In genomic region chr8:126596097-126596634, GRCm38 (mm10) we compare ENCODE assay signal across 7 mouse cellular contexts. TPM values are rescaled to one million over a fixed set of nuclear protein-coding genes. Genes with fewer than 3 reads are reported as not detected.
A peak's percentile ranks its signal among the peaks of the same experiment; 100 is the strongest.
DNase-seq lines count a peak whose midpoint lies in the region; ATAC-seq and TF ChIP-seq lines count a peak whose summit lies in the region.

No protein-coding gene starts in this region.

- TF ChIP-seq CTCF in cortical plate, adult 2 months (IDR thresholded peaks at IDR 0.05; ENCODE audit: extremely low read depth, insufficient read depth, low read length) = no peak

- peak; percentile 62 for ATAC-seq in intestine, embryonic 14.5 days (replicated peaks; ENCODE audit: low FRiP score, low TSS enrichment, low read depth)

- peaks cover 6% of the 10 kb centered on the region for H3K4me1 ChIP-seq in cortical plate, adult 2 months (ENCODE audit: control insufficient read depth, insufficient read depth, low read length)
- H3K4me1 ChIP-seq in intestine, embryonic 14.5 days (replicated peaks; ENCODE audit: control insufficient read depth, insufficient read depth, low read length) = peaks cover 31% of the 10 kb centered on the region
- peaks cover 67% of the 10 kb centered on the region for H3K4me1 ChIP-seq in midbrain, embryonic 10.5 days

- peak overlapping the region; percentile 92 for H3K4me2 ChIP-seq in intestine, embryonic 14.5 days (ENCODE audit: low read length)

- H3K9me3 ChIP-seq in intestine, embryonic 14.5 days (ENCODE audit: control insufficient read depth, low read length) = no peaks in the 10 kb centered on the region
- H3K9me3 ChIP-seq in midbrain, embryonic 10.5 days (replicated peaks) = no peaks in the 10 kb centered on the region

- peak overlapping the region; percentile 78 for H3K9ac ChIP-seq in intestine, embryonic 14.5 days (ENCODE audit: low read length)

- peak overlapping the region; percentile 36; the same call in 1 of the 2 replicates for H3K27ac ChIP-seq in cortical plate, adult 2 months (ENCODE audit: insufficient read depth, low read length)
- peak overlapping the region; percentile 99 for H3K27ac ChIP-seq in intestine, embryonic 14.5 days (ENCODE audit: low read depth)
- H3K27ac ChIP-seq in midbrain, embryonic 10.5 days (replicated peaks) = peak overlapping the region; percentile 98

- peak; percentile 86 for DNase-seq in ZHBTc4 (ENCODE audit: low read depth, low spot score)
- peak; percentile 85 for DNase-seq in gastrocnemius, postnatal 25 days
- DNase-seq in intestine, embryonic 14.5 days (ENCODE audit: low spot score) = peak; percentile 90
- peak; percentile 84 to 87 for DNase-seq in left cerebral cortex, postnatal 36 days (ENCODE audit: low spot score in 2 of 2)
- peak; percentile 58 for DNase-seq in midbrain, embryonic 10.5 days (ENCODE audit: low spot score)
- DNase-seq in skeletal muscle tissue, adult 2 months (ENCODE audit: low read depth, low spot score) = peak; percentile 94

- no peaks in the 10 kb centered on the region for H3K27me3 ChIP-seq in intestine, embryonic 14.5 days (replicated peaks; ENCODE audit: control insufficient read depth, insufficient read depth, low read length)
- peaks cover 14% of the 10 kb centered on the region for H3K27me3 ChIP-seq in midbrain, embryonic 10.5 days (ENCODE audit: low read depth, poor library complexity, severe bottlenecking)

- H3K36me3 ChIP-seq in intestine, embryonic 14.5 days (ENCODE audit: control insufficient read depth, insufficient read depth, low read length) = peaks cover 11% of the 10 kb centered on the region
- H3K36me3 ChIP-seq in midbrain, embryonic 10.5 days = peaks cover 3% of the 10 kb centered on the region

- WGBS in intestine, embryonic 14.5 days = under 1% methylated on average over 12 of the region's 12 CpGs
- WGBS in midbrain, embryonic 10.5 days = 34% methylated on average over 12 of the region's 12 CpGs

- intact Hi-C loops in left cerebral cortex, postnatal 36 days (cut with DNase I) = no loop called here

- no peak for TF ChIP-seq POLR2A in cortical plate, adult 2 months (IDR thresholded peaks at IDR 0.05; ENCODE audit: extremely low read depth, insufficient read depth, low read length)

- H3K4me3 ChIP-seq in cortical plate, adult 2 months (ENCODE audit: insufficient read depth, low read length) = no peak overlapping the region
- peak overlapping the region; percentile 100 for H3K4me3 ChIP-seq in intestine, embryonic 14.5 days (ENCODE audit: low read depth, low read length)
- H3K4me3 ChIP-seq in midbrain, embryonic 10.5 days = peak overlapping the region; percentile 96; the same call in 1 of the 2 replicates

RNA-seq across cellular contexts. Expression of gene Irf2bp2, which starts 2.4 kb away (rescaled TPM):
- 32.9 and 33.2 TPM in 2 replicates for polyA plus RNA-seq in cortical plate, adult 2 months (2012; rRNA removed)
- total RNA-seq in gastrocnemius, postnatal 25 days (2021) = 10 to 100 TPM; 19.0 to 35.9 TPM
- 11.3 and 11.5 TPM in 2 replicates for polyA plus RNA-seq in intestine, embryonic 14.5 days (2014; fragmentation: Nextera tagmentation; extraction: Ambion mirVana)
- 10 to 100 TPM; 54.3 to 63.3 TPM for total RNA-seq in left cerebral cortex, postnatal 36 days (2021)
- polyA plus RNA-seq in midbrain, embryonic 10.5 days (2016; fragmentation: Nextera tagmentation; extraction: Ambion mirVana) = 3.8 and 4.0 TPM in 2 replicates

Comparison
In these comparisons a context has a peak if more than half of its experiments do, and no peak if none do; other contexts are left out.
1. H3K27ac ChIP-seq: peak in every context shown above with its lines; median percentile 99 in intestine, embryonic 14.5 days; 98 in midbrain, embryonic 10.5 days; 36 in cortical plate, adult 2 months.